Mouse (Mus musculus): ENCODE data around the gene Ate1. TPM values are rescaled to one million over a fixed set of nuclear protein-coding genes. Genes with fewer than 3 reads are reported as not detected.

Gene Ate1
- polyA plus RNA-seq, 1 experiment from 2014 or later, result 60.4 TPM

- peak; percentile 56 for DNase-seq (ENCODE audit: low spot score)
- no peak overlapping the region for H3K27ac ChIP-seq (replicated peaks; ENCODE audit: low read depth, low read length)
- H3K4me3 ChIP-seq (ENCODE audit: low read depth, low read length), result no peak overlapping the region
- no peaks in the 10 kb centered on the region for H3K9me3 ChIP-seq (ENCODE audit: control insufficient read depth, low read length)
- no peak overlapping the region for H3K9ac ChIP-seq (ENCODE audit: low read depth, low read length)
- H3K4me1 ChIP-seq (ENCODE audit: control insufficient read depth, insufficient read depth, low read length), result no peaks in the 10 kb centered on the region
- no peaks in the 10 kb centered on the region for H3K27me3 ChIP-seq (replicated peaks; ENCODE audit: control insufficient read depth, insufficient read depth, low read length)
- H3K36me3 ChIP-seq (ENCODE audit: control insufficient read depth, insufficient read depth, low read length), result 0 out of 2 replicates have a peak, but pooled peaks cover 4% of the 10 kb centered on the region
- no peak overlapping the region for H3K4me2 ChIP-seq (ENCODE audit: low read depth, low read length)
- WGBS, result 67% methylated on average over 6 of the region's 6 CpGs
- ATAC-seq (ENCODE audit: low read depth), result 0 out of 2 replicates have a peak, but pooled peaks have one; percentile 50
These were observed 47.5 kb downstream of the Ate1 start for GRCm38 (mm10) chr7:130472683-130473082.

DNA sequence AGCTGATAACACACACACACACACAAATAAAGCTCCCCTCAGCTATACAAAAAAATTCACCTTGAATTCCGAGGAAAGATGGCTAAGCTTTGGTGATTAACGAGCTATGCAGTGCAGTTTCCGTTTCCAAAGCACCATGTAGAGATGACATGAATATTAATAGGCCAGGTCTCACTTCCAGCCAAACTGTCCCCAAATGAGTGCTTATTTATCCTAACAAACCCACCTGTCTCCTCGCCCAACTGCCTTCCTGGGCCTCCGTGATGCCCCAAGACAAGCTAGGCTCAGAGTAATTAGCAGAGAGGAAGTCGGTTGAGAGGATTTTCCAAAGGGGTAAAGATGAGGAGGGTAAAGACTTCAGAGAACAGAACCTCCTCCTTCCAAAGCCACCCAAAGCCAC is 49.1 kb downstream of the Ate1 start:
- ATAC-seq (ENCODE audit: low read depth), result no peak
- DNase-seq (ENCODE audit: low spot score), result no peak

DNA sequence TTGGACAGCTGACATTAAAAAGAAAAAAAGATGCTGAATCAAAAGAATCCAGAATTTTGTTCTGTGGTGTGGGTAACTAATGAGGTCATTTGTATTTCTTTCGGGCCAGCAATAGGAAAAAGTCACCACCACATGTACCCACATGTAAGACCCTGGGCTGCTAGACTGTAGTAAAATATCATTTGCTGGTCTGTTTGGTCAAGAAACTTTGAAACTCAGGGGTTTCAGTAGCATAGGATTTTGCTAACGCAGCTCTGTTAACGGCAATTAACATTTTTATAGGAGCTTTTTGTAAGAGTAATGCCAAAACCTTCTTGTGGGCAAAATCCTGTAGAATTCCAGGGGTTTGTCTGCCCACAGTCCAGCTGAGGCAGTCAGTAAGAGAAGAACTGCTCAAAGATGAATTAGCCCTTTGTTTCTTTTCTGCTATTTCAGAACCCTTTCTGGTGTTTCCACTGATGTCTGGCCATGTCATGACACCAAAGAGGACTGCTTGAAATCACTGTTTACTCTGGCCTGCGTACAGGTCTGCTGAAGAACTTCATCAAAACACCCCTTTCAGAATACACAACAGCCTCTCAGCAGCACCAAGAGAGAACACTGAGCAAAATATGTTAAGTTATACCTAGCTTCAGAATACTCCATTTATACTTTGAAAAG is 64.5 kb downstream of the Ate1 start:
- no peak overlapping the region for H3K4me2 ChIP-seq (ENCODE audit: low read depth, low read length)

More for the DNA sequence above, 49.1 kb downstream of the Ate1 start:
- Histone ChIP-seq H3K27ac (replicated peaks; ENCODE audit: low read depth, low read length) (no peak overlapping the region), H3K9me3 (ENCODE audit: control insufficient read depth, low read length) (no peaks in the 10 kb centered on the region), H3K27me3 (replicated peaks; ENCODE audit: control insufficient read depth, insufficient read depth, low read length) (no peaks in the 10 kb centered on the region), H3K4me1 (ENCODE audit: control insufficient read depth, insufficient read depth, low read length) (no peaks in the 10 kb centered on the region), H3K4me3 (ENCODE audit: low read depth, low read length) (no peak overlapping the region), H3K9ac (ENCODE audit: low read depth, low read length) (no peak overlapping the region), H3K36me3 (ENCODE audit: control insufficient read depth, insufficient read depth, low read length) (peaks cover 11% of the 10 kb centered on the region; the same call in 1 of the 2 replicates), H3K4me2 (ENCODE audit: low read depth, low read length) (no peak overlapping the region)
- WGBS, result 61% methylated on average over 6 of the region's 6 CpGs

DNA sequence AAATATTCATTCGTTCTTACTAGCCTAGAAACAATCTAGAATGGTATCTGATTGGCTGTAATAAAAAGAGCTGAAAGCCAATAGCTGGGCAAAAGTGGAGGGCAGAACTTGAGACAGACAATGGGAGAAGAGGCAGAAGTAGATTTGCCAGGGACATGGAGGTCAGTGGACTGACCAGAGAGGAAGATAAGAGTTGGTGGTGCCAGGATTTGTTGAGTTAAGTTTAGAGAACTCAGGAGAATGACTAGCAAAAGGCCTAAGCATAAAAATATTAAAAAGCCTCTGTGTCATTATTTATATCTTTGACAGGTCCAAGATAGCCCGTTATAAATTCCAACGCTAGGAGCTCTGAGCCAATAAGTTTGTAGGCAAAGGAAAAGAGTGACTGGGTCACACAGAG is 65.9 kb downstream of the Ate1 start:
- ATAC-seq (ENCODE audit: low read depth) (no peak), DNase-seq (ENCODE audit: low spot score) (no peak)
- no peaks in the 10 kb centered on the region for H3K4me1 ChIP-seq (ENCODE audit: control insufficient read depth, insufficient read depth, low read length)
- H3K9me3 ChIP-seq (ENCODE audit: control insufficient read depth, low read length), result no peaks in the 10 kb centered on the region
- peaks cover 28% of the 10 kb centered on the region for H3K36me3 ChIP-seq (ENCODE audit: control insufficient read depth, insufficient read depth, low read length)
- no peak overlapping the region for H3K4me3 ChIP-seq (ENCODE audit: low read depth, low read length)
- H3K9ac ChIP-seq (ENCODE audit: low read depth, low read length), result no peak overlapping the region
- WGBS, result 82% methylated on average over 3 of the region's 3 CpGs
- no peak overlapping the region for H3K27ac ChIP-seq (replicated peaks; ENCODE audit: low read depth, low read length)
- no peaks in the 10 kb centered on the region for H3K27me3 ChIP-seq (replicated peaks; ENCODE audit: control insufficient read depth, insufficient read depth, low read length)
- H3K4me2 ChIP-seq (ENCODE audit: low read depth, low read length), result no peak overlapping the region

More for the DNA sequence above, 64.5 kb downstream of the Ate1 start:
- ATAC-seq (ENCODE audit: low read depth) (no peak), DNase-seq (ENCODE audit: low spot score) (peak; percentile 48)
- no peaks in the 10 kb centered on the region for H3K27me3 ChIP-seq (replicated peaks; ENCODE audit: control insufficient read depth, insufficient read depth, low read length)
- no peaks in the 10 kb centered on the region for H3K4me1 ChIP-seq (ENCODE audit: control insufficient read depth, insufficient read depth, low read length)
- peak overlapping the region; percentile 52 for H3K27ac ChIP-seq (replicated peaks; ENCODE audit: low read depth, low read length)
- H3K36me3 ChIP-seq (ENCODE audit: control insufficient read depth, insufficient read depth, low read length), result peaks cover 33% of the 10 kb centered on the region
- no peaks in the 10 kb centered on the region for H3K9me3 ChIP-seq (ENCODE audit: control insufficient read depth, low read length)
- H3K9ac ChIP-seq (ENCODE audit: low read depth, low read length), result 0 out of 2 replicates have a peak overlapping the region, but pooled peaks have one; percentile 30
- WGBS, result 55% methylated on average over 4 of the region's 4 CpGs
- H3K4me3 ChIP-seq (ENCODE audit: low read depth, low read length), result no peak overlapping the region

DNA sequence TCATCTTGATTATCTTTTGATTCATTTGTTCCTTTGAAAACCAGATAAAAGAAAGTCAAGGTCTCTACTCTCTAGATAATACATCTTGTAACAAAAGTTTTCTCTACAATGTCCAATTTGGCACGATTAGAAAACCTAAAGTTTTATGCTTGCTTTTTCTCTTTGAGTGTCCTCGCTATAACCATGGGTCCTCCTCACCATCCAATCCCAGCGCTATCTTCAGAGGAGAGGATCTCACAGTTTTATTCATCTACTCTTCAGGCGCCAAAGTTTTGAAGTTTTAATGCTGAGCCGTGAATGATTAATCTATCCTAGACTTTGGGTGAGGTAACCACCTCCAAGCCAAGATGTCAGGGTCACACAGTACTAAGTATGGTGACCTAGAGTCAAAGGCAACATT is 84.4 kb downstream of the Ate1 start:
- 94% methylated on average over 5 of the region's 5 CpGs for WGBS
- Histone ChIP-seq H3K27ac (replicated peaks; ENCODE audit: low read depth, low read length) (no peak overlapping the region), H3K4me1 (ENCODE audit: control insufficient read depth, insufficient read depth, low read length) (no peaks in the 10 kb centered on the region), H3K36me3 (ENCODE audit: control insufficient read depth, insufficient read depth, low read length) (no peaks in the 10 kb centered on the region), H3K4me3 (ENCODE audit: low read depth, low read length) (no peak overlapping the region), H3K9me3 (ENCODE audit: control insufficient read depth, low read length) (no peaks in the 10 kb centered on the region), H3K4me2 (ENCODE audit: low read depth, low read length) (no peak overlapping the region), H3K9ac (ENCODE audit: low read depth, low read length) (no peak overlapping the region), H3K27me3 (replicated peaks; ENCODE audit: control insufficient read depth, insufficient read depth, low read length) (no peaks in the 10 kb centered on the region)
- ATAC-seq (ENCODE audit: low read depth) (no peak), DNase-seq (ENCODE audit: low spot score) (no peak)

DNA sequence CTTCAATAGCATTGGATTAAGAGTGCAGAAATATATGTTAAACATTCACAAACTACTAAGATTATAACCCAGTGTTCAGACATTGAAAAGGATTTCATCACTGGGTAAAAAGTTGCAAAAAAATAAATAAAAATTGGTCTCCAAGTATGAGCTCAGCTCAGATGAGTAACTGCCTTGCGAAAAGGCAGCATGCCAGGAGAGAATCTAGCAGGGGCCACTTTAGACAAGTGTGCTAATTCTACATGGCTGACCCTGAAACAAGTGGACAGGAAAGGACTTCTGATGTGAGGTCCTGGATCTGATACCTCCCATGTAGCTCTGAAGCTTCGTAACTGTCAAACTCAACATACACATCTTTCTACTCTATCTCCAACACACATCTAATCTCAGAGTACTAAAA is 88.0 kb downstream of the Ate1 start:
- H3K27me3 ChIP-seq (replicated peaks; ENCODE audit: control insufficient read depth, insufficient read depth, low read length), result no peaks in the 10 kb centered on the region
- H3K9me3 ChIP-seq (ENCODE audit: control insufficient read depth, low read length), result no peaks in the 10 kb centered on the region
- H3K27ac ChIP-seq (replicated peaks; ENCODE audit: low read depth, low read length), result no peak overlapping the region
- DNase-seq (ENCODE audit: low spot score) (no peak), ATAC-seq (ENCODE audit: low read depth) (no peak)
- peaks cover 9% of the 10 kb centered on the region; the same call in 1 of the 2 replicates for H3K4me1 ChIP-seq (ENCODE audit: control insufficient read depth, insufficient read depth, low read length)
- no peaks in the 10 kb centered on the region for H3K36me3 ChIP-seq (ENCODE audit: control insufficient read depth, insufficient read depth, low read length)
- H3K4me2 ChIP-seq (ENCODE audit: low read depth, low read length), result no peak overlapping the region
- H3K4me3 ChIP-seq (ENCODE audit: low read depth, low read length), result no peak overlapping the region
- no peak overlapping the region for H3K9ac ChIP-seq (ENCODE audit: low read depth, low read length)
- 91% methylated on average over 2 of the region's 2 CpGs for WGBS

DNA sequence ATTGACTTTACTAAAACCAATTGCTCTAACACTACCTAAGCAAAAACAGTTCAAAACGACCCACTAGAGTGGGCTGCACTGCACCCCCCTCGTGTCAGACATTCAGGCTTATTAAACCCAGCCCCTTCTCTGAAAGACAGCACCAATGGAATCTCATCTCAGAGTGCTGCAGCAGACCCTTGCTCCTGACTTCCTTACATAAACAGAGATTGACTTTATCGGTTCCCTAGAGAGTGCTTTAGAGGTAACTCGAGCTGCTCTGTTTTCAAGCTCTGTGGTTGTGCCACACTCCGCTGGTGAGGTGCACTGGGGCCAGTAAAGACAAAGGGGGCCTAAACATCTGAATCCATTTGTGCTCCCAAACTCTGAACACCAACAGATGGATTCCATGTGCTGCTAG is 93.6 kb downstream of the Ate1 start:
- no peaks in the 10 kb centered on the region for H3K27me3 ChIP-seq (replicated peaks; ENCODE audit: control insufficient read depth, insufficient read depth, low read length)
- DNase-seq (ENCODE audit: low spot score), result peak; percentile 81
- H3K27ac ChIP-seq (replicated peaks; ENCODE audit: low read depth, low read length), result peak overlapping the region; percentile 80
- no peak overlapping the region for H3K4me2 ChIP-seq (ENCODE audit: low read depth, low read length)
- 4% methylated on average over 5 of the region's 5 CpGs for WGBS
- H3K36me3 ChIP-seq (ENCODE audit: control insufficient read depth, insufficient read depth, low read length), result no peaks in the 10 kb centered on the region
- no peak overlapping the region for H3K9ac ChIP-seq (ENCODE audit: low read depth, low read length)
- no peaks in the 10 kb centered on the region for H3K9me3 ChIP-seq (ENCODE audit: control insufficient read depth, low read length)
- H3K4me1 ChIP-seq (ENCODE audit: control insufficient read depth, insufficient read depth, low read length), result peaks cover 16% of the 10 kb centered on the region; the same call in 1 of the 2 replicates
- peak; percentile 87 for ATAC-seq (ENCODE audit: low read depth)
- H3K4me3 ChIP-seq (ENCODE audit: low read depth, low read length), result no peak overlapping the region

GRCm38 (mm10) chr7:130425991-130426390 is 94.2 kb downstream of the Ate1 start:
- peak overlapping the region; percentile 80 for H3K27ac ChIP-seq (replicated peaks; ENCODE audit: low read depth, low read length)
- H3K27me3 ChIP-seq (replicated peaks; ENCODE audit: control insufficient read depth, insufficient read depth, low read length), result no peaks in the 10 kb centered on the region
- 28% methylated on average over 2 of the region's 2 CpGs for WGBS
- peaks cover 16% of the 10 kb centered on the region; the same call in 1 of the 2 replicates for H3K4me1 ChIP-seq (ENCODE audit: control insufficient read depth, insufficient read depth, low read length)
- peak; percentile 52 for DNase-seq (ENCODE audit: low spot score)
- no peaks in the 10 kb centered on the region for H3K9me3 ChIP-seq (ENCODE audit: control insufficient read depth, low read length)
- no peaks in the 10 kb centered on the region for H3K36me3 ChIP-seq (ENCODE audit: control insufficient read depth, insufficient read depth, low read length)
- no peak overlapping the region for H3K9ac ChIP-seq (ENCODE audit: low read depth, low read length)
- H3K4me2 ChIP-seq (ENCODE audit: low read depth, low read length), result no peak overlapping the region
- H3K4me3 ChIP-seq (ENCODE audit: low read depth, low read length), result no peak overlapping the region
- no peak for ATAC-seq (ENCODE audit: low read depth)

DNA sequence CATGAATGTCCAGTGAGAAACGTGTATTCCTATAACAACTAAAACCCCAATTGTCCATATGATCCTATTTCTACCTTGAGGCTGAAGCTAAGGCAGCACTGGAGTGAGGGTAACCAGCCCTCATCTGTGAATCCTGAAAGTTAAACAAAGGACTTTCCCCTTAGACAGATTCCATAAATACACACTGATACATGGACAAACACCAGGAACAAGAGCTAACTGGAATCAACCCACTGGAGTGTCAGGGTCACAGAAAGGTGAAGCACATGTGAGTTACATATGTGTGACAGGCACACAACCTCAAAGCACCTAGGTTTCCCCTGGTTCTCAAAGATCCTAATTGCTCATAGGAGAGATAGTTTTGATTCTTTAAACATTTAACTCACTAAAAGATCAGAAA is 100.2 kb downstream of the Ate1 start:
- Histone ChIP-seq H3K9ac (ENCODE audit: low read depth, low read length) (no peak overlapping the region), H3K4me1 (ENCODE audit: control insufficient read depth, insufficient read depth, low read length) (no peaks in the 10 kb centered on the region)

More for the DNA sequence above, 100.2 kb downstream of the Ate1 start:
- no peak overlapping the region for H3K4me2 ChIP-seq (ENCODE audit: low read depth, low read length)
- H3K9me3 ChIP-seq (ENCODE audit: control insufficient read depth, low read length), result no peaks in the 10 kb centered on the region
- ATAC-seq (ENCODE audit: low read depth) (no peak), DNase-seq (ENCODE audit: low spot score) (no peak)
- H3K27me3 ChIP-seq (replicated peaks; ENCODE audit: control insufficient read depth, insufficient read depth, low read length), result no peaks in the 10 kb centered on the region
- no peaks in the 10 kb centered on the region for H3K36me3 ChIP-seq (ENCODE audit: control insufficient read depth, insufficient read depth, low read length)
- WGBS, result 49% methylated on average over 1 of the region's 1 CpGs
- no peak overlapping the region for H3K4me3 ChIP-seq (ENCODE audit: low read depth, low read length)
- H3K27ac ChIP-seq (replicated peaks; ENCODE audit: low read depth, low read length), result no peak overlapping the region

All from embryonic facial prominence, embryonic 14.5 days (tissue).